Mouse (Mus musculus) midbrain, embryonic 14.5 days (tissue): ENCODE data around the gene Mpp6. TPM values are rescaled to one million over a fixed set of nuclear protein-coding genes. Genes with fewer than 3 reads are reported as not detected.

ENCODE experiments used
- ATAC-seq: fragments of 200-750 bp; cut with Nextera tagmentation; 2 replicates; pipeline ENCODE4 v1.8.0; 2017; ENCODE audit warnings: moderate number of reproducible peaks, moderate library complexity; ENCODE audit not compliant: low FRiP score, low TSS enrichment
- DNase-seq: peaks from one replicate; pipeline ENCODE4 v3.0.0-alpha.2; 2015
- H3K27ac ChIP-seq: fragments of 300-500 bp; sonication (generic); replicated peaks from 2 replicates; pipeline ENCODE4 v1.5.1; 2014; ENCODE audit warnings: mild to moderate bottlenecking, low read depth, low read length, moderate library complexity
- H3K27me3 ChIP-seq: fragments of 300-500 bp; sonication (generic); 2 replicates; pipeline ENCODE4 v1.6.1; 2014; ENCODE audit warnings: low read length, control low read depth, mixed read lengths; ENCODE audit not compliant: control insufficient read depth, insufficient read depth
- H3K36me3 ChIP-seq: fragments of 300-500 bp; sonication (generic); 2 replicates; pipeline ENCODE4 v1.6.1; 2014; ENCODE audit warnings: low read length, control low read depth; ENCODE audit not compliant: control insufficient read depth, insufficient read depth
- H3K4me1 ChIP-seq: fragments of 300-500 bp; sonication (generic); 2 replicates; pipeline ENCODE4 v1.6.1; 2014; ENCODE audit warnings: mild to moderate bottlenecking, antibody characterized with exemption, low read length, control low read depth; ENCODE audit not compliant: control insufficient read depth, insufficient read depth
- H3K4me2 ChIP-seq: fragments of 300-500 bp; sonication (generic); 2 replicates; pipeline ENCODE4 v1.6.1; 2014; ENCODE audit warnings: mild to moderate bottlenecking, low read length, moderate library complexity
- H3K4me3 ChIP-seq: fragments of 300-500 bp; sonication (generic); replicated peaks from 2 replicates; pipeline ENCODE4 v1.5.1; 2014; ENCODE audit warnings: low read depth, low read length
- H3K9ac ChIP-seq: fragments of 300-500 bp; sonication (generic); replicated peaks from 2 replicates; pipeline ENCODE4 v1.6.1; 2014; ENCODE audit warnings: mild to moderate bottlenecking, low read length, moderate library complexity
- H3K9me3 ChIP-seq: fragments of 300-500 bp; sonication (generic); 2 replicates; pipeline ENCODE4 v1.6.1; 2016; ENCODE audit warnings: low read length, control low read depth, mixed read lengths; ENCODE audit not compliant: control insufficient read depth
- WGBS: fragments of 180-500 bp; shearing (Covaris S2); extraction: QIAGEN DNeasy Blood & Tissue Kit; methylation state at CpG from one replicate; pipeline ENCODE4 v1.1.7; 2014; 5-methylcytosine and 5-hydroxymethylcytosine counted together
- polyA plus RNA-seq: library from polyadenylated mRNA; unstranded; fragments of >200 nt; fragmentation: Nextera tagmentation; extraction: Ambion mirVana; gene quantifications from 2 replicates; pipeline ENCODE4 v1.2.1, GENCODE M21; 2014

Gene Mpp6
- polyA plus RNA-seq, 1 experiment from 2014 or later, result 63.1 TPM

GRCm38 (mm10) chr6:50193851-50194250, 83.8 kb downstream of the Mpp6 start:
- Histone ChIP-seq H3K4me3 (no peak overlapping the region), H3K9me3 (no peaks in the 10 kb centered on the region), H3K4me2 (no peak overlapping the region), H3K27me3 (no peaks in the 10 kb centered on the region), H3K27ac (no peak overlapping the region), H3K9ac (no peak overlapping the region), H3K36me3 (peaks cover 14% of the 10 kb centered on the region), H3K4me1 (no peaks in the 10 kb centered on the region)
- WGBS, result 94% methylated on average over 5 of the region's 5 CpGs
- ATAC-seq (no peak), DNase-seq (no peak)

GRCm38 (mm10) chr6:50204356-50204755, 94.3 kb downstream of the Mpp6 start:
- ATAC-seq, result no peak
- Histone ChIP-seq H3K4me2 (no peak overlapping the region), H3K4me3 (no peak overlapping the region), H3K27me3 (no peaks in the 10 kb centered on the region), H3K9ac (no peak overlapping the region), H3K9me3 (no peaks in the 10 kb centered on the region), H3K4me1 (no peaks in the 10 kb centered on the region), H3K36me3 (0 out of 2 replicates have a peak, but pooled peaks cover 10% of the 10 kb centered on the region), H3K27ac (no peak overlapping the region)
- WGBS, result 83% methylated on average over 4 of the region's 4 CpGs
- no peak for DNase-seq

DNA sequence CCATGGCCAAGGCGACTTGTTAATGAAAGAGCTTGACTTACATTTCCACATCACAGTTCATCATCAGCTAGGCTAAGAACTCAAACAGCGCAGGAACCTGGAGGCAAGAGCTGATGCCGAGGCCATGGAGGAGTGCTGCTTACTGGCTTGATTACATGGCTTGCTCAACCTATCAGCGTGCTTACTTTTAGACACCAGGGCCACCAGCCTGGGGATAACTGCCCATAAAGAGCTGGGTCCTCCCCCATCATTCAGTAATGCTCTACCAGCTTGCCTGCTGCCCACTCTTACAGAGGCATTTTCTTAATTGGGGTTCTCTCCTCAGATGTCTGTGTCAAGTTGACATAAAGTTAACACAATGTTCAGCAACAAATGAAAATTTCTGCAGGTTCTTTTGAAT, 95.1 kb downstream of the Mpp6 start:
- DNase-seq (no peak), ATAC-seq (no peak)
- no peak overlapping the region for H3K9ac ChIP-seq
- no peaks in the 10 kb centered on the region for H3K27me3 ChIP-seq
- no peaks in the 10 kb centered on the region for H3K4me1 ChIP-seq
- H3K9me3 ChIP-seq, result no peaks in the 10 kb centered on the region
- 97% methylated on average over 4 of the region's 4 CpGs for WGBS
- H3K4me2 ChIP-seq, result no peak overlapping the region
- H3K27ac ChIP-seq, result no peak overlapping the region
- no peak overlapping the region for H3K4me3 ChIP-seq
- 0 out of 2 replicates have a peak, but pooled peaks cover 10% of the 10 kb centered on the region for H3K36me3 ChIP-seq

- no peaks in the 10 kb centered on the region for H3K4me1 ChIP-seq
- H3K4me2 ChIP-seq, result no peak overlapping the region
- ATAC-seq (no peak), DNase-seq (no peak)
- no peak overlapping the region for H3K27ac ChIP-seq
- H3K9ac ChIP-seq, result no peak overlapping the region
- H3K4me3 ChIP-seq, result no peak overlapping the region
- peaks cover 23% of the 10 kb centered on the region; the same call in 1 of the 2 replicates for H3K36me3 ChIP-seq
- 70% methylated on average over 2 of the region's 2 CpGs for WGBS
- H3K9me3 ChIP-seq, result no peaks in the 10 kb centered on the region
- no peaks in the 10 kb centered on the region for H3K27me3 ChIP-seq
Observed at GRCm38 (mm10) chr6:50214711-50215372, 104.8 kb downstream of the Mpp6 start.

- Histone ChIP-seq H3K27ac (no peak overlapping the region), H3K4me3 (no peak overlapping the region), H3K4me2 (no peak overlapping the region), H3K4me1 (no peaks in the 10 kb centered on the region), H3K27me3 (no peaks in the 10 kb centered on the region), H3K9me3 (no peaks in the 10 kb centered on the region), H3K36me3 (peaks cover 23% of the 10 kb centered on the region; the same call in 1 of the 2 replicates), H3K9ac (no peak overlapping the region)
- WGBS, result 87% methylated on average over 2 of the region's 2 CpGs
- DNase-seq (no peak), ATAC-seq (no peak)
Observed at GRCm38 (mm10) chr6:50215373-50215745, 105.3 kb downstream of the Mpp6 start.

DNA sequence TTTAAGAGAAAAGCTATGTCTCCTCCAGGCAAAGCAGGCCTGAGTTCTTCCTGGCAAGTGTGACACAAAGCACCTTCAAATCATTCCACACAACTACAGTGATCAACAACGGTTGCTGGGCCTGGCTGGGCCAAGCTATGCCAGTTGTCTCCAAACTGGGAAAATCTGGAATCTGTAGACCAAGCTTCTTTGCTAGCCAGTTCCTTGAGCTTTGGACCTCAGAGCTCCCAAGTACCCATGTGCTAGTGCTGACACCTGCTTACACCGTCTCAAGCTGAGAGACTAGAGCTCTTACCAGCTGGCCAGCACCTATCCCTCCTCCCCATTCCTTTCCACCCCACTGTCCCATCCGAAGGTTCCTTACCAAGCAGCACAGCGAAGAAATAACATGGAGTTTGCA, 105.9 kb downstream of the Mpp6 start:
- 93% methylated on average over 4 of the region's 4 CpGs for WGBS
- Histone ChIP-seq H3K4me1 (no peaks in the 10 kb centered on the region), H3K4me2 (no peak overlapping the region), H3K36me3 (peaks cover 23% of the 10 kb centered on the region; the same call in 1 of the 2 replicates), H3K9me3 (no peaks in the 10 kb centered on the region), H3K27ac (no peak overlapping the region), H3K4me3 (no peak overlapping the region), H3K9ac (no peak overlapping the region), H3K27me3 (no peaks in the 10 kb centered on the region)
- no peak for DNase-seq
- ATAC-seq, result no peak

- Histone ChIP-seq H3K4me3 (no peak overlapping the region), H3K9ac (no peak overlapping the region), H3K9me3 (no peaks in the 10 kb centered on the region), H3K4me1 (no peaks in the 10 kb centered on the region), H3K27me3 (no peaks in the 10 kb centered on the region), H3K27ac (no peak overlapping the region), H3K36me3 (peaks cover 26% of the 10 kb centered on the region), H3K4me2 (no peak overlapping the region)
- no peak for ATAC-seq
- WGBS, result 83% methylated on average over 3 of the region's 3 CpGs
- DNase-seq, result no peak
Observed at GRCm38 (mm10) chr6:50218628-50219027, 108.6 kb downstream of the Mpp6 start.

DNA sequence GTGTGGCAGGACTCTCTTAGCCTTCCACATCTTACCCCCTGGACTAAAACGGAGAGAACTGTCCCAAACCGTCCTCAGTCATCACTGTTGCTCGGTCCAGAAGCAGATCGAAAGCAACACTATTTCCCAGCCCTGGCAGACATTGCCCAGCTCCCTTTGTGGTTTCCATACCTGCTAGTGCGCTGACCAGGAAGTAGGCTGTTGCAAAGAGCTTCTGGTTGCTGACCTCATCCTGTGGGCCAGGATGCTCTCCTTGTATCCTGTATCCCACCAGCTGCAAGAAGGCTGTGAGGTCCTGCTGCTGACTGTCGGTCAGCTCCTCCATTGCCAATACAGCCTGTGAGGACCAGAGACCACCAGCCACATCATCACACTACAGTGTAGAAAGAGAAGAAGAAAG, 109.0 kb downstream of the Mpp6 start:
- DNase-seq (no peak), ATAC-seq (no peak)
- Histone ChIP-seq H3K4me2 (no peak overlapping the region), H3K4me3 (no peak overlapping the region), H3K36me3 (peaks cover 23% of the 10 kb centered on the region), H3K9me3 (no peaks in the 10 kb centered on the region), H3K9ac (no peak overlapping the region), H3K27me3 (no peaks in the 10 kb centered on the region), H3K4me1 (no peaks in the 10 kb centered on the region), H3K27ac (no peak overlapping the region)
- WGBS, result 90% methylated on average over 6 of the region's 6 CpGs

- Histone ChIP-seq H3K27me3 (no peaks in the 10 kb centered on the region), H3K9me3 (no peaks in the 10 kb centered on the region), H3K9ac (no peak overlapping the region), H3K27ac (no peak overlapping the region), H3K4me1 (no peaks in the 10 kb centered on the region), H3K4me2 (no peak overlapping the region), H3K36me3 (peaks cover 20% of the 10 kb centered on the region), H3K4me3 (no peak overlapping the region)
- WGBS, result 53% methylated on average over 6 of the region's 6 CpGs
- DNase-seq, result peak; percentile 25
- no peak for ATAC-seq
Observed at GRCm38 (mm10) chr6:50220863-50221262, 110.8 kb downstream of the Mpp6 start.
